Mouse (Mus musculus) E14TG2a.4 (cell line): ENCODE results near the gene Hdhd5.

Source experiments
- H3K27me3 ChIP-seq: 2 replicates; pipeline ENCODE4 v1.6.1; 2014; ENCODE audit warnings: low read length, control low read depth; ENCODE audit not compliant: insufficient read depth
- H3K36me3 ChIP-seq: 2 replicates; pipeline ENCODE4 v1.6.1; 2014; ENCODE audit warnings: low read length, control low read depth; ENCODE audit not compliant: insufficient read depth
- H3K4me1 ChIP-seq: replicated peaks from 2 replicates; pipeline ENCODE4 v1.6.1; 2014; ENCODE audit warnings: low read depth, low read length, control low read depth
- H3K4me3 ChIP-seq: replicated peaks from 2 replicates; pipeline ENCODE4 v1.5.1; 2014; ENCODE audit warnings: mild to moderate bottlenecking, low read length
- H3K9me3 ChIP-seq: 2 replicates; pipeline ENCODE4 v1.6.1; 2014; ENCODE audit warnings: low read length, control low read depth
- CTCF ChIP-seq: conservative IDR thresholded peaks from 2 replicates; pipeline ENCODE4 v1.5.1; 2014; ENCODE audit warnings: low read length
- NANOG ChIP-seq: IDR thresholded peaks from 2 replicates; pipeline ENCODE4 v1.6.1; 2014; ENCODE audit warnings: borderline replicate concordance, low read length, mixed read lengths
- POU5F1 ChIP-seq: IDR thresholded peaks from 2 replicates; pipeline ENCODE4 v1.6.1; 2014; ENCODE audit warnings: low read length, borderline replicate concordance

Hdhd5 gene

DNA sequence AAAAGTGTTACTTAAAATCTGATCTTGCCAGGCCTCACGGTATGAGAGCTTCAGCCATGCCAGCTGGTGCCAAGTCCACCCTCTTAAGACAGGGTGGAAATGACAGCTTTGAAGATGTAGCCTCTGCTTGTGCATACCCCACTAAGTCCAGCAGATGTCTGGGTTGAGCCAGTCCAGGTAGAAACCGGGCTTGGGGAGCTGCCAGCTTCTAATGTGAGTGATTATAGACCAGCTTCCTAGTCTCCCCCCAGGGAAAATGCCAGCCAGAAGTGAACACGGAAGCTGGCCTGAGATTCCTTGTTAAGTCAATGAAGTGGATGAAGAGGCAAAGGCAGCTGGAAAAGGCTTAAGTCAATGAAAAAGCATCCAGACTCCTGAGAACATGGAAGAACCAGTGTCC, 34.6 kb downstream of the Hdhd5 start:
- Histone ChIP-seq H3K4me3 (no peak overlapping the region), H3K27me3 (peaks cover 52% of the 10 kb centered on the region), H3K4me1 (peaks cover 27% of the 10 kb centered on the region), H3K9me3 (no peaks in the 10 kb centered on the region), H3K36me3 (no peaks in the 10 kb centered on the region)
- TF ChIP-seq POU5F1 (no peak), CTCF (no peak), NANOG (no peak)

DNA sequence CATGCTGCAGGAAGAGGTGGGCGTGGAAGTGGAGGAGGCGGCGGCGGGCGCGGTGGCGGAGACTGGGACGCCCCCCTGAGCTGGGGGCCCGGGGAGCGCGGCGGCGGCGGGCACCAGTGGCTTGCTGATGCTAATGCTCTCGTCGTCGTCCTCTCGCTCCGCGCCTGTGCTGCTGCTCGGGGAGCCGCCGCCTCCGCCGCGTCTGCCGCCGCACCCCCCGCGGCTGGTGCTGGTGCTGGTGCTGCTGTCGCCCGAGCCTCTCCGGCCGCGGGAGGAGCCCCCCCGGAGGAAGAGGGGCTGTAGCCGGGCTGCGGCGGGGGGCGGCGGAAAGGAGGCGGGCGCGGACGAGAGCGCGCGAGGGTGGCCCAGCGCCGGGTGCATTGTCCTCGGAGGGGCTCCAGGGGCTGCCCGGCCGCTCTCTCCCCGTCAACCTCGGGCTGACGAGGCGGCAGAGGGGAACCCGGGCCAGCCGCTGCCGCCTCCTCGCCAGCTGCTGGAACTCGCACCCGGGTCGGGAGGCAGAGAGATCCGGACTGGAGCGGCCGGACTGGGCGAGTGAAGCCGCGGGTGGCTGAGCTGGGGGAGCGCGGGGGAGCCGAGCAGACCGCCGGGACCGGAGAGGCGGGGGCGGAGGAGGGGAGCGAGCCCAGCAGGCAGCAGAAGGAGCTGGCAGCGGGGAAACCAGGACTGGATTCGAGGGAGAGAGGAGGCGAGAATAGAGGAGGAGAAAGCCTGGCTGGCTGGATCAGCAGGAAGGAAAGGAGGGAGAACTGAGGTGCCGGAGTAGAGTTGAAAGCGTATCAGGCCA, 37.5 kb downstream of the Hdhd5 start, which contains the start of gene Tmem121b:
Tmem121b (minus strand) TSS at position 434 of the 808 bp plus-strand sequence.
- Histone ChIP-seq H3K4me1 (peaks cover 27% of the 10 kb centered on the region), H3K9me3 (no peaks in the 10 kb centered on the region), H3K36me3 (no peaks in the 10 kb centered on the region), H3K4me3 (peak within 1 kb of the TSS; percentile 88), H3K27me3 (peaks cover 79% of the 10 kb centered on the region)
- TF ChIP-seq POU5F1, result no peak
- no peak for TF ChIP-seq NANOG
- TF ChIP-seq CTCF, result no peak

DNA sequence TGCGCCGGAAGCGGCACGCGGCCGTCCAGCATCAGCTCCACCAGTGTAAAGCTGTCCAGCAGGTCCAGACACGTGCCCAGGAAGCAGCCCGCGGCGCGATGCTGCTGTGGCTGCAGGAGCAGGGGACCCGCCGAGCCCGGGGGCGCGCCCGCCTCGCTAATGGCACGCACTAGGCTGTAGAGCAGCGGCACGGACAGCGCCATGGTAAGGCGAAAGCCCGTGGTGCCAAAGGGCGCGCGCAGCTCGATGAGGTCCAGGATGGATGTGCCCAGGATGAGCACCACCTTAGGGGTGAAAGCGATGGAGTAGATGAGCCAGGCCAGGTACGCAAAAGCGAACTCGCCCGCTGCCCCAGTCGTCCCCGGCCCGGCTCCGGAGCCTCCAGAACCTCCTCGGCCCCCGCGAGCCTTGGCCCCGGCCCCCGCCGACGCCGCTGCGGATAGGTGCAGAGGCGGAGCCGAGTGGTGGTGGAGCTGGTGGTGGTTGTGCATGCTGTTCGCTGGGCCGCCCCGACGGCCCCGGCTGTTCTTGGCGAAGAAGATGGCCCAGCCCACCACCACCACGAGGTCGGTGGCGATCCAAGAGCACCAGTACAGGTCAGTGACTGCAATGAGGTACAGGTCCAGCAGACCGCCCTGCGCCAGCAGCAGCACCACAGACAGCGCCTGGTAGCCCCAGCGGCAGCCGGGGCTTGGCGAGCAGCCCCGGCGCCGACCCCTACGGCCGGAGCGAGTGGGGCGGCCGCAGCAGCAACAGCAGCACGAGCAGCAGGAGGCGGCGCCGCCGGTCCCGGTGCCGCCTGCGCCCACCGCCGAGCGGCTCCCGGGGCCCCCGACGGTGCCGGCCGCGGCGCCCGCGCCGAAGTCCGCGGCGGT, 38.4 kb downstream of the Hdhd5 start:
- TF ChIP-seq POU5F1, result no peak
- Histone ChIP-seq H3K4me1 (peaks cover 23% of the 10 kb centered on the region), H3K27me3 (peaks cover 79% of the 10 kb centered on the region), H3K36me3 (no peaks in the 10 kb centered on the region), H3K9me3 (no peaks in the 10 kb centered on the region), H3K4me3 (peak overlapping the region; percentile 88)

- H3K4me1 ChIP-seq, result peaks cover 23% of the 10 kb centered on the region
- peak overlapping the region; percentile 88 for H3K4me3 ChIP-seq
- peaks cover 81% of the 10 kb centered on the region for H3K27me3 ChIP-seq
These were observed 39.1 kb downstream of the Hdhd5 start for GRCm38 (mm10) chr6:120491862-120492498.

GRCm38 (mm10) chr6:120491064-120491463, 40.1 kb downstream of the Hdhd5 start:
- H3K27me3 ChIP-seq, result peaks cover 78% of the 10 kb centered on the region
- no peaks in the 10 kb centered on the region for H3K9me3 ChIP-seq
- H3K4me3 ChIP-seq, result no peak overlapping the region
- H3K36me3 ChIP-seq, result no peaks in the 10 kb centered on the region
- peaks cover 23% of the 10 kb centered on the region for H3K4me1 ChIP-seq
- TF ChIP-seq NANOG, result no peak
- TF ChIP-seq CTCF, result no peak
- TF ChIP-seq POU5F1, result no peak

More at GRCm38 (mm10) chr6:120491862-120492498, 39.1 kb downstream of the Hdhd5 start:
- H3K36me3 ChIP-seq, result no peaks in the 10 kb centered on the region
- no peak for TF ChIP-seq NANOG
- TF ChIP-seq CTCF, result no peak
- no peak for TF ChIP-seq POU5F1
- no peaks in the 10 kb centered on the region for H3K9me3 ChIP-seq

- H3K36me3 ChIP-seq, result no peaks in the 10 kb centered on the region
- no peaks in the 10 kb centered on the region for H3K9me3 ChIP-seq
- peaks cover 71% of the 10 kb centered on the region for H3K27me3 ChIP-seq
- H3K4me1 ChIP-seq, result peaks cover 14% of the 10 kb centered on the region
- TF ChIP-seq POU5F1 (no peak), NANOG (no peak), CTCF (no peak)
- H3K4me3 ChIP-seq, result no peak overlapping the region
These were observed 41.7 kb downstream of the Hdhd5 start for GRCm38 (mm10) chr6:120489461-120489860.

- H3K9me3 ChIP-seq, result no peaks in the 10 kb centered on the region
- TF ChIP-seq CTCF (no peak), NANOG (no peak), POU5F1 (no peak)
- no peaks in the 10 kb centered on the region for H3K36me3 ChIP-seq
- no peak overlapping the region for H3K4me3 ChIP-seq
- peaks cover 63% of the 10 kb centered on the region for H3K27me3 ChIP-seq
- H3K4me1 ChIP-seq, result peaks cover 9% of the 10 kb centered on the region; the same call in 1 of the 2 replicates
These were observed 42.5 kb downstream of the Hdhd5 start for GRCm38 (mm10) chr6:120488647-120489046.

DNA sequence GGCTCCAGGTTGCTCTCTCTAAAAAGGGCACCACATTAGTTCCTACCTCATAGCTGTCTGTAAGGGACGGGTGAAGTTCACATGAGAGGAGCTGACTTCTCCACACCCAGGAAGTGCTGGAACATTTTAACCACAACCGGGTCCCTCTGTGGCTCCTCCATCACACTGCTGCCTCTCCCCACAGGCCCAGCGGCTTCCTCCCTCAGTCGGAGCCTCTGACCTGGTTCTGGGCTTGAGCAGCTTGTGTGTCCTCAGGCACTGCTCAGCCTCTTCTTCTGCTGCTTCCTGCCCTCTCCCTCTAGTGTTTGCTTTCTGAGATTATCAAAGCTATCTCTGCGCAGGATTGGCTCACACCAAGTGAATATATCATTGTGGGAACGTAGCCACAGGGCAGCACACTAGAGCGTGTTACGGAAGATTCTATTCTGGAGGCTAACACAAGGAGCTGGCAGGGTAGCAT, 45.0 kb downstream of the Hdhd5 start:
- no peak overlapping the region for H3K4me3 ChIP-seq
- H3K4me1 ChIP-seq, result peaks cover 10% of the 10 kb centered on the region
- TF ChIP-seq POU5F1, result no peak
- no peak for TF ChIP-seq CTCF
- TF ChIP-seq NANOG, result no peak
- no peaks in the 10 kb centered on the region for H3K9me3 ChIP-seq
- peaks cover 38% of the 10 kb centered on the region for H3K27me3 ChIP-seq
- H3K36me3 ChIP-seq, result peaks cover 5% of the 10 kb centered on the region; the same call in 1 of the 2 replicates
